Mouse (Mus musculus): ENCODE measurements around the gene Mill2. TPM values are rescaled to one million over a fixed set of nuclear protein-coding genes. Genes with fewer than 3 reads are reported as not detected.
A peak's percentile ranks its signal among the peaks of the same experiment; 100 is the strongest.
"Not testable (repeated sequence)": the region's sequence is repeated elsewhere in the genome, so short reads cannot be mapped to it uniquely, and the experiment has no call there.

Mill2 gene
- polyA plus RNA-seq, 1 experiment, result 1.1 TPM

DNA sequence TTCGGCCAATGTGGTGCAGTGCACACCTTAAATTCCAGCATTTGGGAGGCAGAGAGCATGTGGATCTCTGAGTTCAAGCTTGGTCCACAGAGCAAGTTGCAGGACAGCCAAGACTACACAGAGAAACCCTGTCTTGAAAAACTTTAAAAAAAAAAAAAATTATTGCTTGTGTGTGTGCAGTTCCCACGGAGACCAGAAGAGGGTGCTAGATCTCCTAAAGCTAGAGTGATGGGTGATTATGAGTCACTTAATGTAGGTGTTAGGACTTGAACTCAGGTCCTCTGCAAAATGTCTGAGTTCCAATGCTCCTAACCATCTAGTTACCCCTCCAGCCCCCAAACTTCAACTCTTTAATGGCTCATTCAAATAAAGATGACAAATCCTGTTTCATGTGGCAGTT lies 28.7 kb downstream of the Mill2 start:
- TF ChIP-seq CTCF (IDR thresholded peaks at IDR 0.05; ENCODE audit: low read depth, low read length), result no peak
- no peak for TF ChIP-seq EP300 (IDR thresholded peaks at IDR 0.05; ENCODE audit: insufficient read depth, low read depth, low read length)
- TF ChIP-seq POLR2A (IDR thresholded peaks at IDR 0.05; ENCODE audit: insufficient read depth, low read length), result no peak
- no peaks in the 10 kb centered on the region for H3K27me3 ChIP-seq (ENCODE audit: control insufficient read depth, insufficient read depth, low read length, poor library complexity, severe bottlenecking)

DNA sequence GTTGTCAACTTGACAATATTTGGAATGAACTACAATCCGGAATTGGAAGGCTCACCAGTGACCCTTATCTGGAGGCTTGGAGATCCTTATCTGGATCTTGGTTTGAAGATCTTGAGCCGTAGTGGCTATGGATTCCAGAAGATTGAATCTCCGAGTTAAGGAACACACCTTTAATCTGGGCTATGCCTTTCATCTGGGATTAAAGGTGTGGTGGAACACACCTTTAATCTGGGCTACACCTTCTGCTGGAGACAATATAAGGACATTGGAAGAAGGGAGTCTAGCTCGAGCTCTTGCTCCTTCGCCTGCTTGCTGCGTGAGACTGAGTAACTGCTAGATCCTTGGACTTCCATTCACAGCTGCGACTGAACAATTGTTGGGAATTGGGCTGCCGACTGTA lies 31.3 kb downstream of the Mill2 start, which contains the start of gene Pglyrp1:
Gene Pglyrp1, plus strand, starts transcription at position 301 of the 400 bp plus-strand sequence.
- H3K4me1 ChIP-seq (ENCODE audit: control insufficient read depth, insufficient read depth, low read length); H3K27me3 ChIP-seq (ENCODE audit: control insufficient read depth, insufficient read depth, low read length, poor library complexity, severe bottlenecking); H3K9ac ChIP-seq (ENCODE audit: low read depth, poor library complexity, severe bottlenecking); H3K9me3 ChIP-seq (replicated peaks; ENCODE audit: control insufficient read depth, insufficient read depth, low read length, poor library complexity, severe bottlenecking); H3K36me3 ChIP-seq (ENCODE audit: control insufficient read depth, insufficient read depth, low read length, poor library complexity, severe bottlenecking); H3K27ac ChIP-seq (ENCODE audit: insufficient read depth, low read length); H3K4me3 ChIP-seq (ENCODE audit: low read depth, low read length): not testable (repeated sequence)

More for the DNA sequence above, 28.7 kb downstream of the Mill2 start:
- Histone ChIP-seq H3K9ac (ENCODE audit: low read depth, poor library complexity, severe bottlenecking) (no peak overlapping the region), H3K36me3 (ENCODE audit: control insufficient read depth, insufficient read depth, low read length, poor library complexity, severe bottlenecking) (no peaks in the 10 kb centered on the region), H3K27ac (ENCODE audit: insufficient read depth, low read length) (no peak overlapping the region), H3K4me1 (ENCODE audit: control insufficient read depth, insufficient read depth, low read length) (no peaks in the 10 kb centered on the region), H3K9me3 (replicated peaks; ENCODE audit: control insufficient read depth, insufficient read depth, low read length, poor library complexity, severe bottlenecking) (peaks cover 8% of the 10 kb centered on the region), H3K4me3 (ENCODE audit: low read depth, low read length) (no peak overlapping the region)

DNA sequence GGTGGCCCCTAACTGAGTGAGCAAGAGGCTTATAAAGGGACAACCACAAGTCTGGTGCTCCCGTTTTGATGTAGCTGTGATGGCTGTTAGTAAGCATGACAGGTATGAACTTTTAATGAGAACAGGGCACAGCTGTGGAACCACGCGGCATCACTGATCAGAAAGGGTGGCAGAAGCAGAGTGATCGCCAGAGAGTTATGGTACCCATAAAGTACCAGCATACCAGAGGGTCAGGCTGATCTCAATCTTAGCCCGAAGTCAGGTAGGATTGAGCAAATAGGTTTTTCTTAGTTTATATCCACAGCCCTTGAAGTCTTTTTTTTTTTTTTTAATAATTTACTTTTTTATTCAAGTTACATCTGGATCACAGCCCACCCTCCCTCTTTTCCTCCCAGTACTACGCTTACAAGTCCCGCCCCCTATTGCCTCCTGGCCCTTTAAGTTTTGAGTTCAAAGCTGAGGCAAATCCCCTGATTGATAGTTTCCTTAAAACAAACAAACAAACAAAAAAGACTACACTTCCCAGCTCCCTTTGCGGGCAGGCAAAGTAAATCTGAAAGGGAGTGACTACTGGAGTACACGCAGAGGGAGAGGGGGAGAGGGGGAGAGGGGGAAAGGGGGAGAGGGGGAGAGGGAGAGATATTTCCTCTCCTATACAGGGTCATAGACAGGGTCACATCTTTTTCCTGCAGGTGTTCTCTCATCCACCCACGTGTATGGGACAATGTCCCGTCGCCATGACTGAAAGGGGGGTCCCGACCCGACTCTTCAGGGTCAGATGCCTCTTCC lies 32.4 kb downstream of the Mill2 start:
- Histone ChIP-seq H3K36me3 (ENCODE audit: control insufficient read depth, insufficient read depth, low read length, poor library complexity, severe bottlenecking) (no peaks in the 10 kb centered on the region), H3K9me3 (replicated peaks; ENCODE audit: control insufficient read depth, insufficient read depth, low read length, poor library complexity, severe bottlenecking) (peaks cover 8% of the 10 kb centered on the region), H3K27ac (ENCODE audit: insufficient read depth, low read length) (no peak overlapping the region), H3K27me3 (ENCODE audit: control insufficient read depth, insufficient read depth, low read length, poor library complexity, severe bottlenecking) (no peaks in the 10 kb centered on the region), H3K9ac (ENCODE audit: low read depth, poor library complexity, severe bottlenecking) (0 out of 2 replicates have a peak overlapping the region, but pooled peaks have one; percentile 1), H3K4me3 (ENCODE audit: low read depth, low read length) (peak overlapping the region; percentile 41), H3K4me1 (ENCODE audit: control insufficient read depth, insufficient read depth, low read length) (no peaks in the 10 kb centered on the region)
- TF ChIP-seq EP300 (IDR thresholded peaks at IDR 0.05; ENCODE audit: insufficient read depth, low read depth, low read length) (no peak), POLR2A (IDR thresholded peaks at IDR 0.05; ENCODE audit: insufficient read depth, low read length) (no peak), CTCF (IDR thresholded peaks at IDR 0.05; ENCODE audit: low read depth, low read length) (no peak)

DNA sequence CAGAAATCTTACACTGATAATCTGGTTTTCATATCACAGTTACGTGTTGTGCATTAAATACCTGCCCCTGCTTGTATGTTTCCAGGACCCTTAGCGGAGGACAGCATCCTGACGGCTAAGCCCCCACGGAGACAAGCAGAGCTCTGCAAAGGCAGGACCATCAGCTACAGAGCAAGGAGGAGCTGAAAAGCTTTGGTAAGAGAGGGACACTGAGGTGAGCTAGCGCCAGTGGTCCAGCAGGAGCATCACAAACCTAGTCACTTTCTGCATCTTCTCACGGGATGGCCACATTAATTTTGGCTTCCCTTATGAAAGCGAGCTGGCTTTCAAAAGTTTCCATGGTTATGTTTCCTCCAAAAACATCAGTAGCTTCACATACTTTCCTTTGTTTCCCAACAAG lies 33.0 kb downstream of the Mill2 start:
- Histone ChIP-seq H3K27me3 (ENCODE audit: control insufficient read depth, insufficient read depth, low read length, poor library complexity, severe bottlenecking) (no peaks in the 10 kb centered on the region), H3K27ac (ENCODE audit: insufficient read depth, low read length) (no peak overlapping the region), H3K4me3 (ENCODE audit: low read depth, low read length) (peak overlapping the region; percentile 41), H3K4me1 (ENCODE audit: control insufficient read depth, insufficient read depth, low read length) (no peaks in the 10 kb centered on the region), H3K36me3 (ENCODE audit: control insufficient read depth, insufficient read depth, low read length, poor library complexity, severe bottlenecking) (no peaks in the 10 kb centered on the region), H3K9ac (ENCODE audit: low read depth, poor library complexity, severe bottlenecking) (0 out of 2 replicates have a peak overlapping the region, but pooled peaks have one; percentile 1), H3K9me3 (replicated peaks; ENCODE audit: control insufficient read depth, insufficient read depth, low read length, poor library complexity, severe bottlenecking) (peaks cover 8% of the 10 kb centered on the region)
- TF ChIP-seq POLR2A (IDR thresholded peaks at IDR 0.05; ENCODE audit: insufficient read depth, low read length) (no peak), CTCF (IDR thresholded peaks at IDR 0.05; ENCODE audit: low read depth, low read length) (no peak), EP300 (IDR thresholded peaks at IDR 0.05; ENCODE audit: insufficient read depth, low read depth, low read length) (no peak)

DNA sequence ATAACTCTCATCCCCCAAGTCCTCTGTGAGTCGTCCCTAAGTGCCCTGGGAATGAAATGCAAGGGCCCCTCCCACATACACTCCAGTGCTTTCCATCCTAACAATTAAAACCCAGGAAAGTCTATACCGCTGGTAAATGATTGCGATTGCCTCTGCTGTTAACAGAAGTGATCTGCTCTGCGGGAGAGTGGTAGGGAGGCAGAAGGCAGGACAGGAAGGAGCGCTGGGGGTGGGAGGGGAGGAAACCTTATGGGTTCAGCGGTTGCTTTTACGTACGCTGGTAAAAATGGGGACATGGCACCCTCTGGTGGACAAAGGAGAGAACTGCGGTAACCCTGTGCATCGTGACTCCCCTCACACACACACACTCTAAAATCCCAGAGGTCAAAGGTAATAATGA lies 33.5 kb downstream of the Mill2 start:
- peaks cover 4% of the 10 kb centered on the region for H3K9me3 ChIP-seq (replicated peaks; ENCODE audit: control insufficient read depth, insufficient read depth, low read length, poor library complexity, severe bottlenecking)
- no peaks in the 10 kb centered on the region for H3K36me3 ChIP-seq (ENCODE audit: control insufficient read depth, insufficient read depth, low read length, poor library complexity, severe bottlenecking)
- H3K4me1 ChIP-seq (ENCODE audit: control insufficient read depth, insufficient read depth, low read length), result no peaks in the 10 kb centered on the region
- TF ChIP-seq EP300 (IDR thresholded peaks at IDR 0.05; ENCODE audit: insufficient read depth, low read depth, low read length) (0 out of 2 replicates have a peak, but pooled peaks have one; percentile 51), POLR2A (IDR thresholded peaks at IDR 0.05; ENCODE audit: insufficient read depth, low read length) (no peak), CTCF (IDR thresholded peaks at IDR 0.05; ENCODE audit: low read depth, low read length) (peak; percentile 94)
- no peaks in the 10 kb centered on the region for H3K27me3 ChIP-seq (ENCODE audit: control insufficient read depth, insufficient read depth, low read length, poor library complexity, severe bottlenecking)
- H3K4me3 ChIP-seq (ENCODE audit: low read depth, low read length), result no peak overlapping the region
- 0 out of 2 replicates have a peak overlapping the region, but pooled peaks have one; percentile 1 for H3K9ac ChIP-seq (ENCODE audit: low read depth, poor library complexity, severe bottlenecking)
- H3K27ac ChIP-seq (ENCODE audit: insufficient read depth, low read length), result no peak overlapping the region

DNA sequence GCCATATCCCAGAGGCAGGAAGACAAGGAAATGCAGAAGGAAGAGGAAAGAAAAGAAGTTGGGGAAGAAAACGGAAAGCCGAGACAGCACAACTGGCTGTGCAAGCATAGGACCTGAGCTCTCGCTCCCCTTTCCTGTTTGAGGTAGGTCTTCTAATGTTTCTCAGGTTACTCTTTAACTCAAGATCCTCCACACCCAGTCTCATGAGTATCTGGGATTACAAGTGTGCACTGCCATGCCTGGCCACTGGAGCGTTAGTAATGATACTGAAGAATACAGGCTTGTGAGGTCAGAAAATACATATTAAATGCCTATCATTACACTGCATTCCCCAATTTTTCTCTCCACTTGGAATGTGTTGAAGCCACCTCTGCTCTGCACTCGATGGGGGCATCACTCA lies 35.6 kb downstream of the Mill2 start:
- H3K27me3 ChIP-seq (ENCODE audit: control insufficient read depth, insufficient read depth, low read length, poor library complexity, severe bottlenecking), result no peaks in the 10 kb centered on the region
- no peaks in the 10 kb centered on the region for H3K9me3 ChIP-seq (replicated peaks; ENCODE audit: control insufficient read depth, insufficient read depth, low read length, poor library complexity, severe bottlenecking)
- TF ChIP-seq POLR2A (IDR thresholded peaks at IDR 0.05; ENCODE audit: insufficient read depth, low read length) (no peak), CTCF (IDR thresholded peaks at IDR 0.05; ENCODE audit: low read depth, low read length) (no peak), EP300 (IDR thresholded peaks at IDR 0.05; ENCODE audit: insufficient read depth, low read depth, low read length) (no peak)
- no peak overlapping the region for H3K9ac ChIP-seq (ENCODE audit: low read depth, poor library complexity, severe bottlenecking)
- no peaks in the 10 kb centered on the region for H3K4me1 ChIP-seq (ENCODE audit: control insufficient read depth, insufficient read depth, low read length)
- H3K4me3 ChIP-seq (ENCODE audit: low read depth, low read length), result no peak overlapping the region
- H3K36me3 ChIP-seq (ENCODE audit: control insufficient read depth, insufficient read depth, low read length, poor library complexity, severe bottlenecking), result no peaks in the 10 kb centered on the region
- no peak overlapping the region for H3K27ac ChIP-seq (ENCODE audit: insufficient read depth, low read length)
